Mouse (Mus musculus) right cerebral cortex, postnatal 10 days (tissue): ENCODE results near the gene Mylk4.

Experiments
- DNase-seq, 2 experiments: peaks; one replicate each; pipeline ENCODE4 v3.0.0; 2021; ENCODE audit warnings: low spot score in 2 of 2

Mylk4 gene

GRCm38 (mm10) chr13:32797085-32797484, 13.3 kb upstream of the Mylk4 start:
- no peak for DNase-seq

GRCm38 (mm10) chr13:32795166-32795565, 11.4 kb upstream of the Mylk4 start:
- no peak for DNase-seq

- no peak for DNase-seq
These were observed 10.9 kb upstream of the Mylk4 start for GRCm38 (mm10) chr13:32794619-32795018.

- DNase-seq, result no peak
These were observed 6.0 kb upstream of the Mylk4 start for GRCm38 (mm10) chr13:32789781-32790180.

GRCm38 (mm10) chr13:32787584-32787983, 3.8 kb upstream of the Mylk4 start:
- no peak for DNase-seq

GRCm38 (mm10) chr13:32783055-32783454, 699 bp downstream of the Mylk4 start:
- DNase-seq, result no peak

- DNase-seq, result no peak
These were observed 4.9 kb downstream of the Mylk4 start for GRCm38 (mm10) chr13:32778861-32779260.

GRCm38 (mm10) chr13:32776350-32776749, 7.4 kb downstream of the Mylk4 start:
- no peak for DNase-seq

- DNase-seq, result no peak
These were observed 7.9 kb downstream of the Mylk4 start for GRCm38 (mm10) chr13:32775889-32776288.

- no peak for DNase-seq
These were observed 13.8 kb downstream of the Mylk4 start for GRCm38 (mm10) chr13:32769960-32770359.

GRCm38 (mm10) chr13:32768104-32768503, 15.7 kb downstream of the Mylk4 start:
- peak; percentile 31 to 45 for DNase-seq

- DNase-seq, result no peak
These were observed 19.3 kb downstream of the Mylk4 start for GRCm38 (mm10) chr13:32764448-32764847.

GRCm38 (mm10) chr13:32763141-32763540, 20.6 kb downstream of the Mylk4 start:
- DNase-seq, result no peak

- no peak for DNase-seq
These were observed 23.0 kb downstream of the Mylk4 start for GRCm38 (mm10) chr13:32760795-32761194.

- DNase-seq, result peak; percentile 69 to 76
These were observed 24.7 kb downstream of the Mylk4 start for GRCm38 (mm10) chr13:32759036-32759435.

- no peak for DNase-seq
These were observed 31.6 kb downstream of the Mylk4 start for GRCm38 (mm10) chr13:32752066-32752657.

GRCm38 (mm10) chr13:32750507-32750906, 33.2 kb downstream of the Mylk4 start:
- DNase-seq, result no peak

GRCm38 (mm10) chr13:32748421-32748820, 35.3 kb downstream of the Mylk4 start:
- no peak for DNase-seq

- DNase-seq, result peak in 1 of 2 experiments; percentile 27
These were observed 42.6 kb downstream of the Mylk4 start for GRCm38 (mm10) chr13:32741161-32741560.

- no peak for DNase-seq
These were observed 52.5 kb downstream of the Mylk4 start for GRCm38 (mm10) chr13:32731283-32731682.

GRCm38 (mm10) chr13:32724606-32725005, 59.1 kb downstream of the Mylk4 start:
- no peak for DNase-seq

- DNase-seq, result no peak
These were observed 62.0 kb downstream of the Mylk4 start for GRCm38 (mm10) chr13:32721717-32722116.

GRCm38 (mm10) chr13:32719284-32719683, 64.5 kb downstream of the Mylk4 start:
- DNase-seq, result no peak

- no peak for DNase-seq
These were observed 66.0 kb downstream of the Mylk4 start for GRCm38 (mm10) chr13:32717709-32718108.
